Mouse (Mus musculus): Measurements from ENCODE around the gene Nepn.

The Nepn gene

DNA sequence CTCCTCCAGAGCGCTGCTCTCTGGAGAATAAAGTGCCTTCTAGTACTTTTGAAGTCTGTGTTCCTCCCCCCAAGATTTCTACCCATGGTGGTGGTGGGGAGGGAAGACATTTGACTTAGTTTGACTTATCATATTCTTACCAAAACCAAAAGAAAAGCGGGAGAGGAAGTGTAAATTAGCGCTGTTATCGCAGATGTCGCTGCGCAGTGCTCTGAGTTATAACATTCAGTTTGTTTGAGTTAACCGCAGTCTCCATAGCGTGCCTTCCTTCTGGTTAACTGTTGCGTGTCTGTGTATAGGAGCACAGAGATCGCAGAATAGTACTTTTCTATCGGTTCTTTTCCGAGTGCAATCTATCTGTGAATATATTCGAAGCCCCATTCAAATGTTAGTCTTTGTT, 16.4 kb downstream of the Nepn start:
- DNase-seq (ENCODE audit: low spot score in 2 of 2): no peak

DNA sequence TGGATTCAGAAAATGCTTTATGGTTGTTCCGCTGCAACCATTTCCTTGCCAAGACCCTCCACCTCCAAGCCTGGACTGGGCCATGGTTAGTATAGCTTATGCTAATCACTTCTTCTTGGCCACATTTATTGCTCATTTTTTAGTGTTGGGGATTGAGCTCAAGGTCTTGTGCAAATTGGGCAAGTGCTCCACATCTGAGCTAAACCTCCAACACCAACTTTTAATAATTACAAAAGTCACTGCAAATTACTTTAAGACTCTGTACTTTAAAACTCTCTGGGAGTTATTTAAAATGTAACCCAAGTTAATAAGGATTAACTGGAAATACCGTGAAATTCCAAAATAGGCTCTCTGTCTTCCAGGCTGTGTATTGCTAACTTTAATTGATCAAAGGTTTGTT, 18.8 kb downstream of the Nepn start:
- no peak for DNase-seq (ENCODE audit: low spot score in 2 of 2)

GRCm38 (mm10) chr10:52415020-52415419, 26.2 kb downstream of the Nepn start:
- DNase-seq (ENCODE audit: low spot score in 2 of 2): no peak

- no peak for DNase-seq (ENCODE audit: low spot score in 2 of 2)
Observed at GRCm38 (mm10) chr10:52416458-52416857, 27.7 kb downstream of the Nepn start.

GRCm38 (mm10) chr10:52417299-52417997, 28.7 kb downstream of the Nepn start, which contains the start of gene Nus1:
Nus1 (plus strand) TSS chr10:52417547.
- DNase-seq (ENCODE audit: low spot score in 2 of 2): peak; percentile 95 to 96

DNA sequence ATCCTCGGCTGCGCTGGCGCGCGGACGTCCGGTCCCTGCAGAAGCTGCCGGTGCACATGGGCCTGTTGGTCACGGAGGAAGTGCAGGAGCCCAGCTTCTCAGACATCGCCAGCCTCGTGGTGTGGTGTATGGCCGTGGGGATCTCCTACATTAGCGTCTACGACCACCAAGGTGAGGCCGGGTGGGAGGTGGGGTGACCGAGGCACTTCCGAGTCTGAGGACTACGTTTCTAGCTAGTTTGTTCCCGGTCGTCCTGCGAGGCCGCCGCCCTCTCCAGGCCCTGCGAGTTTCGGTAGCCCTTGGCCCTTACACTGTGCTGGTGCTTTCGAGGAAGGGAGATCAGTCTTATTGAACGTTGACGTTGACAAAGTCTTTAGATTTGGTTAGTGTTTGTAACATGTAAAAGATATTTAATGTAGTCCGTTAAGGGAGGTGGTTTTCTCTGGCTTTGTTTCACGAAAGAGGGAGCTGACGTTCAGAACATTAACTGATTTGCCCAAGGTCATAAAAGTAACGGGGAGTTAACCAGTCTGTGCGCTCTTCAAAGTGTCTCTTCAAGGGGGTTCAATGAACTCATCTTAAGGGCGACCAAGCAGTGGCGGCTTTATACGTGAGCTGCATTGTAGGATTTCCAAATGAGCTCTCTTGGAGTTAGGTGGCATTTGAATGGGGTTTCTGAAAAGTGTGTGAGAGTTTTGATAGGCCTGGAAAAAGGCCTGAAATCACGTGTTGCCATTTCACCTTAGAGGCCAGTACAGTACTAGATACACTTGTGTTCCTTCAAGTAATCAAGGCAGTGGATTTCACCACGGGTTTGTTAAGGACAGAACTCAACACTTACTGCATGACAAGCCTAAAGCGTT, 29.5 kb downstream of the Nepn start:
- peak in 1 of 2 experiments; percentile 27 for DNase-seq (ENCODE audit: low spot score in 2 of 2)

DNA sequence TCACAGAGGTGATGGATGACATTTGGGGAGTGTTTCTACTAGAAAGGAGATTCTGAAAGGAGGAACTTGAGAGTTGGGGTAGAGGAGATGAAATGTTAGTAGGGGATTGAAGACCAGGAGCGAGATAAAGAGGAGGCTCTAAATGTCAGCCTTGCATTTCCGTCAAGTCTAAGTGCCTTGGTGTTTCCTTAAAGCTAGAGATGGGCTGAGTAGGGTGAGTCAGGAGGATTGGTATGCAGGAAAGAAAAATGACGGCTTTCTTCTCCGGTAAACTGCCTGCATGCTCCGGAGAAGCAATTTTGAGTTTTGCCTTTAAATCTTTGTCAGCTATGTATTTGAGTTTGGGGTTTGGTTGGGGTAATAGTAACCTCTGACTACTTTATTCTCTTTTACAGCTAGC, 30.2 kb downstream of the Nepn start:
- no peak for DNase-seq (ENCODE audit: low spot score in 2 of 2)

GRCm38 (mm10) chr10:52419402-52419801, 30.6 kb downstream of the Nepn start:
- peak; percentile 11 to 35 for DNase-seq (ENCODE audit: low spot score in 2 of 2)

- no peak for DNase-seq (ENCODE audit: low spot score in 2 of 2)
Observed at GRCm38 (mm10) chr10:52420526-52420925, 31.8 kb downstream of the Nepn start.

GRCm38 (mm10) chr10:52421716-52422115, 32.9 kb downstream of the Nepn start:
- peak in 1 of 2 experiments; percentile 29 for DNase-seq (ENCODE audit: low spot score in 2 of 2)

DNA sequence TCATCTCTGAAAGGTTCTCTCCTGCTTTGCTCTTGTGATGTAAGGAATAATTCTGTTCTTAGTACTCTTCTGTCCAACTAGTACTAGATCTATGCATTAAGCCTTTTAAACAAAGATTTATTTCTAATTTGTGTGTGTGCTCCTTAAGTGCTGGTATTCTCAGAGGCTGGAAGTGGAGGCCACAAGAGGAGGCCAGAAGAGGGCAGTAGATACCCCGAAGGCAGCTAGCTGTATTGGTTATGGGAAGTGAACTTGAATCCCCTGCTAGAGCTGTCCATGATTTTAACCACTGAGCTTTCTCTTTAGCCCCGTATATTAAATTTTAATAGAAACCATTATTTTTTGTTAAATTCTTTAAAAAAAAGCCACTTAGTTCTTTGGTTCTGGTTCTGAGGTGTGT, 34.3 kb downstream of the Nepn start:
- DNase-seq (ENCODE audit: low spot score in 2 of 2): no peak

DNA sequence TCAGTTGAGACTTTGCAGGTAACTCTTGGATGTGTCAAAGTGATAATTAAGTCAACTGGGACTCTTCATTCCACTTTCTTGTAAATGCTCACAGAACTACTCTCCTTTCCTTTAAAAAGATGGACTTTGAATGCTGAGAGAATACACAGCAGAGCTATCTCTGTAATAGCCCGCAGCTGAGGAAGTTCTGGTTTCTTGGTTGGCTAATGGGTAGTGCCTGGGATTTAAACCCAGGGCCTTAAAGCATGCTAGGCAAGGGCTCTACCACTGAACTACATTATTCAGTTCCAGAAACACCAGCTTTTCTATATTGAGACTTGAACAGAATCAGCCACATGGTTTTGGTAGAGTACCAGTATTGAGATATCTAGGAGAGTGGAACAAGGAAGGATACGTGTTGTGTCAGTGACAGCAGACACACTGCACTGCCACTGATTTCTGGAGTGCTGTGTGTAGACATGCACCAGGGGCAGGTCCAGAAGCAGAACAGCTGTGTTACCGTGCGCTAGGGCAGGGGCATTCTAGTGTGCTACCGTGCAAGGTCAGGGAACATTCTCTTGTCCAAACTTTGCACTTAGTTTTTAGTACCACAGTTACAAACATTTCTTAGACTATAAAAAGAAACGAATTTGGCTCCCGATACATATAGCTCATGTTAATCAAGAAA, 37.7 kb downstream of the Nepn start:
- DNase-seq (ENCODE audit: low spot score in 2 of 2): no peak

- DNase-seq (ENCODE audit: low spot score in 2 of 2): no peak
Observed at GRCm38 (mm10) chr10:52427634-52428415, 39.1 kb downstream of the Nepn start.

DNA sequence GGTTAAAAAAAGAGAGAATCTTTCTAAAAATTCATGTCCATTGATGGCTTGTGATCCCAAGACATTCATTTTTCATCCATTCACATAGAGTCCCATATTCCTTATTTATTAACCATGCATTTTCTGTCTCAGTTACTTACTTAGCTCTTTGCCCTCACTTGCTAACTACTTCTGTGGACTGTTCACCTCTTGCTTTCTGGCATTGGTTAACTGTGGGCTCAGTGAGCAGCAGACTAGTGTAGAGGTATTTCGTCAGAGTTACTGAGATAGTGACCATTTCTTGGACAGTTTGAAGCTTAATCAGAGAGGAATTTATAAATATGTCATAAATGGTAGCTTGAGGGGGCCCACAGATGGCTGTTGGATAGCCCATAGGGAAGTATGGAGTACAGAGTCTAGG, 42.2 kb downstream of the Nepn start:
- DNase-seq (ENCODE audit: low spot score in 2 of 2): no peak

DNA sequence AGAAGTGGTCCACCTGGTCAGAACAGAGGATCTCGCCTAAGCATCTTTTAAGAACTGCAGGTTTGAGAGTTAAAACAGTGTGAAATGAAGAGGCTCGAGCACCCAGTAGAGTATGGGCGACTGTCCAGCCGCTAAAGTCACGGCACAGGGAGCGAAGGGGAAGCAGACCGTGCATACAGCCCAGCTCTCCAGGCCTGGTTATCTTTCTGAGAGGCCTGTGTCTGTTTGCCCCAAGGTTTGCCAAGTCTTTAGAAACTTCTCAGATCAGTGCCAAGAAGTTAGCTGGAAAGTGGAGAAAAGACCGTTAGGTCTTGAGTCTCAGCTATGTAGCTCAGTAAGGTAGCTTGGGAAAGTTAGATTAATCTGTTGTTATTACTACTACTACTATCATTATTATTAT, 46.1 kb downstream of the Nepn start:
- DNase-seq (ENCODE audit: low spot score in 2 of 2): no peak

All from heart, adult 9 months (tissue).